Mouse (Mus musculus): ENCODE data around the gene Dpf3. TPM values are rescaled to one million over a fixed set of nuclear protein-coding genes. Genes with fewer than 3 reads are reported as not detected.

Gene Dpf3
- total RNA-seq, 4 experiments from 2014 or later = 16.3 to 26.0 (median 20.2) TPM

DNA sequence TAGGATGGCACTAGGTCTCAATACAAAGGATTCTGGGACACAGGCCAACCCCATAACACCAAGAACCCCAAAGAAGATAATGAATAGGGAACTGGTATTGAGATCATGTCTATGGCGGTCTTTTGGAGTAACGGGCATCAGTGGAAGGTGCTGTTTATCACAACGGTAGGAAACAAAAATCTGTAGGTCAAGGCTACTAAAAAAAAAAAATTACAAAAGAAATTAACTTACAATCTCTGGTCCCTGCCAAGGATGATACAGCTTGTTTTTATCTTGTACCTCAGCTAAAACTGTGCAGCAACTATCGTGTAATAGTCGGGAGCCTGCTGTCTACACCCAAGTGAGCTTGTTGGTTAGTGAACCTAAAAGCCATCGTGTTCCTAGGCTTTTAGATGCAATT is 9.2 kb upstream of the Dpf3 start:
- DNase-seq (ENCODE audit: low spot score in 2 of 2) = no peak

DNA sequence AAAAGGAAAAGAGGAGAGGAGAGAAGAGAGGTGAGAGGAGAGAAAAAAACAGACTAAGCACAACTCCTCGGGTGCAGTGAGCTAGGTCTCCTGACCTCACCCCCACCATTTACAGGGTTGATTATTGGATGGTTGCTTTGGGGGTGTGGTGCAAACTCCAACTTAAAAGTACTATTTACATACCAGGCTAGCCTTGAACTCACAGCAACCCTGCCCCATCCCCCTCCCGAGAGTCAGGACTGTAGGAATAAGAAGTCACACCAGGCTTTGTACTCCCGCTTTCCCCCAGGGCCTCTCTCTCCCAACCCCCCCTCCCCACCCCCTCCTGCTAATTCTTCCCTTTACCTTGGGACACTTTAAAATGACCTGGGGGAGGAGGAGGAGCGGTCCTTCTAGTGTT is 8.8 kb upstream of the Dpf3 start:
- DNase-seq (ENCODE audit: low spot score in 2 of 2) = no peak

DNA sequence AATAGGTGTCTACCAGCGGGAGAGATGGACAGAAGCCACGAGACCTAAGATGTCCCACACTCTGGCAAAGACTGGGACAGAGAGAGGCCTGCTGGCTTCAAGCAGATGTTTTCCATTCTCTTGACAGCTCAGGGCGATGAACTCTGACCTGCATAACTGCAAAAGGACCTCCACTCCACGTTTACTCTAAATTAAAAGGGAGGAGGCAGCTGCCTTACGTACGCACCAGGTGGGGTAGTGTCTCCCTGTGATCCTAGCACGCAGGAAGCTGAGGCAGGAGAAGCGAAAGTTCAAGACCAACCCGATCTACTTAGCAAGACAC is 8.4 kb upstream of the Dpf3 start:
- no peak for DNase-seq (ENCODE audit: low spot score in 2 of 2)

DNA sequence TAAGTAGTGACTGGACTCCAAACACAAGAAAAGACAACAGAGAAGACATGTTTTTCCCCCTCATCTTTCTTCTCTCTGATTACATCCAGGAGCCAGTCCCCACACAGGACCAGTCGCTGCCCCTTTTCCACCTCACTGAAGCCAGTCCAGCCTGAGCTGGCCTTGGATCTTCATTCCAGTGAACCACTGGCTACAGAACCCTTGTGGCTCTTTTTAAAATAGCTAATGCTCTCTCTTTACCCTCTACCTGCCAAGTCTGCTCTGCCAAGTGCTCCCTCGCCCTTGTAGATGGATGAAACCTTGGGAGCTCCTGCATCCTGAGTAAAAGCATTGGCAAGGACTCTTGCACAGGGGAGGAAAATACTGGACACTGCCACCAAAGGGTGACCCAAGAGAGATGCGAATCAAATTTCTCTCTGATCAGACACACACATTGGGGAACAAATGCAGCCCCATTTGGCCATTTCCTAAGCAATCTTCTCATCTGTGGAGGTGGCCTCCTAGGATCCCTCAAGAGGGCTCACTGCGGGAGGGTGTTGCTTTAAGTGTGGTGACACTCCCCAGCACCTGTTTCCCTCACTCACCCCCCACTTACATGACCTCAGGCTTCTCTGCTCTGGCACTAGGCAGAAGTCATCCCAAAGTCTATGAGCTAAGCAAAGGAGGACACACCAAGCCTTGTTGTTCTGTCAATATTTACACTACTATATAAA is 7.9 kb upstream of the Dpf3 start:
- no peak for DNase-seq (ENCODE audit: low spot score in 2 of 2)

DNA sequence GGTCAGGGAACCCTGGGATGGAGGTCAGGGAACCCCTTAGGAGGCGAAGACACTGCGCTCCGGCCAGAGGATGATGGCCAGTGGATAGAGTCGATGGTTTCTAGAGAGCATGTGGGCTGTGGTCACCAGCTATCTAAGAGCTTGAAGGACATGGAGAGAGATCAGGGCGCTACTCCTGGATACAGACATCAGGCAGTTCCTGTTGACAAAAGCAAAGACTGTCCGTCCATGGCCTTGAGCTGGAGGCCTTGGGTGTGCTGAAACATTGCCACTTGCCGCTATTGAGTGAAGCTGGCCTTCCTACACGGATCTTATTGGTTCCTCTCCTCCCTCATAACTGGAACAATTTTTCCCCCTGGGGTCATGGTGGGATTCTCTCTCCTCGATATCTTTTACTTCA is 6.7 kb upstream of the Dpf3 start:
- DNase-seq (ENCODE audit: low spot score in 2 of 2) = no peak

DNA sequence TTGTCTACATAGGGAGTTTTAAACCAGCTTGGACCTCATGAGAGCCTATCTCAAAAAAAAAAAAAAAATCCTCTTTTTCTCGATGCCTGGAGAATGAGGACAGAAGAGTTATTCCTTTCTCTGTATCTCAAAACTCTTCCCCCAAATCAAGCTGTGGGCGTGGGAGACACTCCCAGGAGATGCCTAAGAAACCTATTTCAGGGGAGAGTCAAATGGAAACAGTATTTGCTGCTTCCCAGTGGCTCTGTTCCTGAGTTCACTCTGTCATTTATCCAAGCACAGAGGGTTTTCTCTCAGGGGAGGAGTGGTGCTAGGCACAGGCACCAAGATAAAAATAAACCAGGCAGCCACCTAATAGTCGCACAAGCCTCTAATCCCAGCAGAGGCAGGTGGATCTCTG is 5.3 kb upstream of the Dpf3 start:
- no peak for DNase-seq (ENCODE audit: low spot score in 2 of 2)

DNA sequence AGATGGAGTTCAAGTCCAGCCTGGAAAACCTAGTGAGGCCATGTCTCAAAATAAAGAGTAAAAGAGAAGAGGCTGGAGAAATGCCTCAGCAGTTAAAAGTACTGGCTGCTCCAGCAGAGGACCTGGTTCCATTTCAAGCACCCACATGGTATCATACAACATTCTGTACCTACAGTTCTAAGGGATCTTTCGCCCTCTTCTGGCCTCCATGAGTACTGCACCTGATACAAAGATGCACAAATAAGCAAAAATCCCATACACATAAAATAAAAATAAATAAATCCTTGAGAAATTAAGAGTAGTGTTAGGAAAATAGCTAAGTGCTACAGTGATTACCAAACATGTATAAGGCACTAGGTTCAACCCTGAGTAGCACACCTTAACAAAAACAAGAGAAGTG is 4.1 kb upstream of the Dpf3 start:
- DNase-seq (ENCODE audit: low spot score in 2 of 2) = no peak

DNA sequence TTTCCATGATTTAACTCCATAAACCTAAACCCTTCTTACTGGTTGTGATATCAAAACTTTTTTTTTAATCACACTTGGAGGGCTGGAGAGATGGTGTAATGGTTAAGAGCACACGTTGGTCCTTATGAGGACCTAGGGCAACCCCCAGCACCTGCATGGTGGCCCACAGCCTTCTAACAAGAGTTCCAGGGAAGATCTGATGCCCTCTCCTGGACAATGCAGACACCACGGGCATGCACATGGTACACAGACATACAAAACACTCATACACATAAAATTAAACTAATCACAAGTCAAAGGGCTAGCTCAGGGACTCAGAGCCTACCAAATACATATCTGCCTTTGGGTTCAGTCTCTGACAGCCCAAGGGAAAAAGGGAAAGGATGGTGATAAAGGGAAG is 2.2 kb upstream of the Dpf3 start:
- DNase-seq (ENCODE audit: low spot score in 2 of 2) = no peak

DNA sequence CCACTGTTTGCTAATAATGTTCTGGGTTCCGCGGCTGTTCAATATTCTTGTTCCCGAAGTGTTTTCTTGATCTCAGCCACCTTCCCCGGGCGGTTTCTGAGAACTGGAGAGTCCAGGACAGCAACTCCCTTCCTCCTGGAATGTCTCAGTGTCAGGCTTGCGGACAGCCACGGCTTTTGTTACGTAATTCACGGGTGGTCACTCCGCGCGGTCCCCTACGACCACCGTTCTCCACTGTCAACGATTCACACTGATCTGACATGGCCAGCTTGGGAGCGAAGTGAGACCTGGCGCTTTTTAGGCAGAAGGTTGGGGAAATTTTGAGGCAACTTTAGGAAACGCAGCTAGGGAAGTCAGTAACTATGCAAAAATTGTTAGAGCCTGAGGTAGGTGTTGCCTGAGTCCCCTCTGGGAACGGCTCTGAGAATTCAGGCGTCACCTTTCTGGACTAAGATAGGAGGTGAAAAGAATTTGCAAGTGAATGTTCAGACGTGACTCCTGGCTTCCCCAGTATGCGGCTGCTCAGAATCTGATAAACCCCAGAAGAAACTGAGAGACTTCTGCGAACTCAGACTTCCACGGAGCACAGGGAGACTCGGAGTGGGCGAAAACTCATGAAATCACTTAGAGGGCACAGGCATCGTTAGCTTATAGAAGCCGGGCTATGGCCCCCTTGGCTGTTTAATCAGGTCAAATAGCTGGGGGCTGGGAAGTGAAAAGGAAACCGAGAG is 860 bp upstream of the Dpf3 start:
- DNase-seq (ENCODE audit: low spot score in 2 of 2) = no peak

DNA sequence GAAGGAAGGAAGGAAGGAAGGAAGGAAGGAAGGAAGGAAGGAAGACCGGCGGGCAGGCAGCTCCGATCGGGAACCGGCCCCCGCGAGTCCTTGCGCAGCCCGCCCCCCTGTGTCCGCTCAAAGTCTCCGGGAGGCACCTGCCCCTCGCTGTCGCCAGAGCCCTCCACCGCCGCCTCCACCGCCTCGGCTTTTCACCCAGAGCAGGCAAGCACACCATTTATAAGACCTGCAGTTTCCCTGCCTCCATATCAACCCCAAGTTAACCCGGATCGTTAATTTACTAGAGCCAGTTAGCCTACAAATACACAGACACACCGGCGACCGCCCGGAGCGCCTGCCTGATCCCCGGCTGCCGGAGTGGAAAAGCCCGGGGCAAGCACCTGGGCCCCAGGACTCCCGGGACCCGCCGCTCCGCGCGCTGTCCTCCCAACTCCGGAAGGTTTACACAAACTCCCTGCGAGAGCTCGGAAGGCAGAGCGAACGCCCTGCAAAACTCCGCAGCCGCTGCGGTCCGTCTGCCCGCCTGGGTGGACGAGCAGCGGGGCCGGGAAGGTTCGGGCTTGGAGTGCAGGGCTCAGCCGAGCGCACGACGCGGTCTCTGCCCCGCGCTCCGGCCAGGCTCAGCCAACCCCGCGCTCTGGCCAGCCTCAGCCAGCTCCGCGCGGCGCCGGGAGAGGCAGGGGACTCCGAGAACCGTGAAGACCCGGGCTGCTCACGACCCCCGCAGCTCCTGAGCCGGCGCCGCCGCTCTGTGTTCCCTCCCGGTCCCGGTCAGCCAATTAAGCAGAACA is 650 bp downstream of the Dpf3 start:
- DNase-seq (ENCODE audit: low spot score in 2 of 2) = peak in 1 of 2 experiments; percentile 18

DNA sequence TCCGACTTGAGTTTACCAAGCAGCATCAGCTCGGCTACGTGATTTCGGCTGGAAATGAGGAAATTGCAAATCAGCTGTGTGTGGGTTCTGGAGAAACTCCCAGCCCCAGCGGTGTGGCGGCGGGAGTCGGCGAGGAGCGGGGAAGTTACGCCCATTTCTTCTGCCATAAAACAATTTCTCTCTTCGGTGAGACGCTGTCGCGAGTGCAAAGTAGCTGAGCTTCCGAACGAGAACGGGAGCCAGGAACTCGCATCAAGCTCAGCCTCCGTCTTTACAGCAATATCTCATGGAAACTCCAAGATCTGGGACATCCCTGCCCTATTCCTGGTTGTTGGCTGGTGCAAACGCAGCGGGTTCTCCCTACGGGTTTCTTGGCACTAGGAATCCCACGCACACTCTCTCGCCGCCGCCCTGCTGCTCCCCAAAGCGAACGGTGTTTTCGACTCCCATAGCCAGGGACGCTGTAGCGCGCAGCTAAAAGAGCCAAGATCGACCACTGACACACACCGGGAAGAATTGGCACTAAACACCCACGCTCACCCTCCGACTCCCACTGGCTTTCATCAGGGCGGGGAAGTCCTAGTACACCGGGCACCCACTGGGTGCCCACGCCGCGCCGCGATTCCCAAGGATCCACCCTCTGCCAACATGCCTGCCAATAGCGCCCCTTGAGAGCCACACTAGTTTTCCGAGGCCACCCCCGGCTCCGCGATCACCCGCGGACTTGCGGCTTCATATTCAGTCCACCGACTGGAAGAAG is 1.4 kb downstream of the Dpf3 start:
- peak; percentile 28 to 51 for DNase-seq (ENCODE audit: low spot score in 2 of 2)

DNA sequence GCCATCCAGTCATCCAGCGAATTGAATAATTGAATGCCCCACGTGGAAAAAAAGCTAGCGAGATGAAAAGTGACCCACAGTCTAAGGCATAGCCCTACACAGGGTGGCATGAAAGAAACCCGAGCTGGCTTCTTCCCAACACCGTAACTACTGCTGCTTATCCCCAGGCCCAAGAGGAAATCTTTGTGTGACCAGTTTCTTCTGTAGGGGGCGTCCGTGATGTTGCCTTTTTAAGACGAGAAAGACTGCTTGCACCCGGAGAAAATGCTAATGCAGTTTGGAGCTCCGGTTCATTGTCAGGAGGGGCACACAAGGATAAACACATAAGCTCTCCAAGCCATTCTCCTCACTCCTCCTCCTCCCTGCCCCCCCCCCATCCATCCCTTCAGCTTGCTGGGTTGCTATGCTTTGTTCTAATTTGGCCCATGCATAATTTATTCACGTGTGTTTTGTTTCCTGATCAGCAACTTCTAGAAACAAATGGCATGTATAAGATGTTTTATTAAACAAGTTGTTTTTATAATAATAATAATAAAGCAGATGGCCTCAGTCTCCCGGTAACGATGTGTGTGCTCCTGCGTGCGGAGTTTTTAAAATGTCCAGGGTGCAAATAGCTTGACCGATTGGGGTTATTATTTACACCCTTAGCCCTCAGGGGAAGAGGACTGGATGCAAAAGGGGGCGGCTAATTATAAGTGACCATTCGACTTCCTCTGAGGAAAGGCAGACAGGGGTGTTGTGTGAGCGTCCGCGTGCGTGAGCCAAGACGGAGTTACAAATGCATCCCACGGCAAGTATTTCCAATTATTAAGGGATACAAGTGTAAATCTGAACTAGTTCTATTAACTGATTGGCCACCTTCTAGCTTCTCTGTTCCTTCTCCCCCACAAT is 2.4 kb downstream of the Dpf3 start:
- DNase-seq (ENCODE audit: low spot score in 2 of 2) = no peak

DNA sequence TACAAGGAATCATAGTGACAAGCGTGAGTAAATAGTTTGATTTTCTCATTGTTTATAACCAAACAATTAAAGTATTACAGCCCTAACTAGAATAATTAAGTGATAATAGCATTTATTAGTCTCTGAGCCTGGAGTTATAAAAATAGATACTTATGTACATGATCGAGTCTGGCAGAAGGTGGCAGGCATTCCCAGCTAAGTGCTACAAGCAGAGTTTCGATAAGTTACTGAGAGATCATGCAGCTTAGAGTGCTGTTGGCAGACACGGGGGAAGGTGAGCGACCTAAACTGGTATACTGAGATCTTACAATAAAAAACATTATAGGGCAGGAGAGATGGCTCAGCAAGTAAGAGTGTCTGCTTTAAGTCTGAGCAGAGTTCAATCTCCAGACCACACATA is 3.9 kb downstream of the Dpf3 start:
- DNase-seq (ENCODE audit: low spot score in 2 of 2) = no peak

DNA sequence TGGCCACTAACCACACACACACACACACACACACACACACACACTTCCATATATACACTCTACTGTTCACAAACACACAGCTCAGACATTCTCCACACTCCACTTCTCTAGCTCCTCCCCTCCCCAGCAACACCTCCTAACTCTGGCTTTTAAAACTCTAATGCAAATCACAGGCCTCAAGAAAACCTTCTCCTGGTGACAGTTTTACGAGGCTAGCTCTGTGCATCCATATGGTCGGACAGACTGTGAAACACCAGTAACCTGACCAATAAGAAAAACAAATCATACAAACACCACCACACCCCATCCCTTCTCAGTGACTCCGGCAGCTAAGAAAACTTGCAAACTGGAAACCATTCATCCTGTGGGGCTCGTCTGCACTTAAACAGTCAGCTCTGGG is 6.1 kb downstream of the Dpf3 start:
- DNase-seq (ENCODE audit: low spot score in 2 of 2) = no peak

DNA sequence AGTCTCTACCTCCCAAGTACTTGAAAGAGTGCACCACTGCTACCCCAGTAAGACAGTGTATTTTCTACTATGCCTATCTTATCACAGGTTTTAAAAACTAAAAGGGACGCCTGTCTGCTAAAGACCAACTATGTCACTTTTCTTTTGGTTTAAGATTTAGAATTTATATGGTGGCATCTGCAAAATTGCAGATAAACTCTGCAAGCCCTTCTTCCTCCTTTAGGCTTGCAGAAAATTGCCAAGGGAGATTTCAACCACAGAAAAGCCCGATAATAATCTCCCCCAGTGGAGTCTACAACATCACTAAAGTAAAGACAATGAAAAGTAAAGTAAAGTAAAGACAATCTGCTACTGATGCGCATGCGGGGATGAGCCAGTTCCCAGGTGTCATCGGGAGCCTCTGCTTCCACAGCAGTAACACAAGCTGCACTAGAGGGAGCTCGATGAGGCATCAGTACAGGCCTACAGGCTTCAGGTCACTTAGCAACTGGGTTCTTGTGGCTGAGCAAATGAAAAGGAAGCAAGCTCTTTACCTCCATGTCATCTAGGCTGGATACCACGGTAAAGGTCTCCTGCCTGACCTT is 7.6 kb downstream of the Dpf3 start:
- DNase-seq (ENCODE audit: low spot score in 2 of 2) = no peak

DNA sequence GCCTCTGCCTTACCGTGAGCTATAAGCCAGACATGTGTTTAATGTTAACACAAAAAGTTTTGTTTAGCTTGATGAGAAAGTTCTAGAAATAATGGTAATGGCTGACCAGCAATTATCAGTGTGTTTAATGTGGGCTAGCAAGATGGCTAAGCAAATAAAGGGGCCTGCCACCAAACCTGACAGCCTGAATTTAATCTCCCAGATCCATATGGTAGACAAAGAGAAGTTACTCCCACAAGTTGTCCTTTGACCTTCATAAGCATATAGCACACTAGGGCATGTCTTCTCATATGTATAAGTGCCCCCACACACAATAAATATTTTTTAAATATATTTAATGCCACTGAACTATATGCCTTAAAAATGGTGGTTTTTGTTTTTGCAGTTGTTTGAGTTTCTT is 8.4 kb downstream of the Dpf3 start:
- DNase-seq (ENCODE audit: low spot score in 2 of 2) = no peak

DNA sequence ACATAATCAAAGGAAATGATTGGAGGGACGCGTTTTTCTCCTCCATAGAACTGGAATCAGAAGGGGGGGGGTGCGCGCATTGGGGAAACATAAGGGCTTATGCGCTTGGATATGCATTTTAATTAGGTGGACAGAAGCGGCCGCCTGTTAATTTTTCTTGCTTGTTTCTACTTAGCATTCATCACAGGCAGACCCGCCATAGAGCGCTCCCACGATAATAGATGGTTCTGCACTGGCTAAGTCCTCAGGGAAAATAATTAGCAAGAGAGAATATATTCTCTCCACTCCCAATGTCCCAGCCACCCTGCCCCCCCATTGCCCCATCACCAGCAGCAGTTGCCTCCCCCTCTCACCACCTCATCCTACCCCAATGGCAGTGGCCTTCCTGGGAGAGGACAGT is 11.2 kb downstream of the Dpf3 start:
- no peak for DNase-seq (ENCODE audit: low spot score in 2 of 2)

DNA sequence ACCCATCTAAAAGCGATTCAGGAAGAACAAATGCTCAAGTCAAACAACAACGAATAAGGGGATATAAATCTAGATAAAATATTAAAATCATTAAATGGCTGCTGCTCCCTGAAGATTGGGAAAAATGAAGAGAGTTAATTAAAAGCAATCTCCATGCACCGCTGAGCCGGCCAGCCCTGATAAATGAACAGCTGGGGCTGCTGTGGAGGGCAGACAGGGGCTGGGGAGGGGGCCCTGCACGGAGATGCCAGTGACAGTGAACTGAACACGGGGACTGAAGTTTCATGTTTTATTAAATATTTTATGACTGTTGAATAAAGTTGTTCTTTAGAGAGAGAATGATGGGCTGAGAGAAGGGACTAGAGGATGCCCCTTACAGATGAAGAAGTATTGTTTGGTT is 12.1 kb downstream of the Dpf3 start:
- DNase-seq (ENCODE audit: low spot score in 2 of 2) = no peak

DNA sequence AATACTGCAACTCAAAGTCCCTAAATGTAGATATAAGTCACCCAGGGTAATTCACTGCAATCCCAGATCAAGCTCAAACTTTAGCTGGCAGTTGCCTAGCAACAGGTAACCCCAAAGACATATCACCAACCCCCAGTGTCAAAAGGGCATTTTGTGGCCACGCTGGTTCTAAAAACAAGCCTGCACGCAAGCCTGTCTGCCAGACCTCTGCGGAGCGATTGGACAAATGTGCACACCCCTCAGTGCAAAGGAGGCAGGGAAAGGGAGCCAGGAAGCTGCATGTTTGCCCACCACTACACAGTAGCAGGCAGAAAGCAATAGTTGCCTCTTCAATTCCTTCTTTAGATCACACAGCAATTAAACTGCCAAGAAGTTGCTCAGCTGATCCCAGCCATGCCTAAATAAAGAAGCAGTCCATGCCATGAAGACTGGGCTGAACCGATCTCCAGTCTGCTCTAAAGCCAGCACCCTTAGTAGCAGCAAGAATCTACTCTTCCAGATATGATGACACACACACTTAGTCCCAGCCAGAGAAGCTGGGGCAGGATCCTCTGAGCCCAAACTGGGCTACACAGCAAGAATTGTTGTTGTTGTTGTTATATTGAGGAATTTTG is 13.4 kb downstream of the Dpf3 start:
- no peak for DNase-seq (ENCODE audit: low spot score in 2 of 2)

DNA sequence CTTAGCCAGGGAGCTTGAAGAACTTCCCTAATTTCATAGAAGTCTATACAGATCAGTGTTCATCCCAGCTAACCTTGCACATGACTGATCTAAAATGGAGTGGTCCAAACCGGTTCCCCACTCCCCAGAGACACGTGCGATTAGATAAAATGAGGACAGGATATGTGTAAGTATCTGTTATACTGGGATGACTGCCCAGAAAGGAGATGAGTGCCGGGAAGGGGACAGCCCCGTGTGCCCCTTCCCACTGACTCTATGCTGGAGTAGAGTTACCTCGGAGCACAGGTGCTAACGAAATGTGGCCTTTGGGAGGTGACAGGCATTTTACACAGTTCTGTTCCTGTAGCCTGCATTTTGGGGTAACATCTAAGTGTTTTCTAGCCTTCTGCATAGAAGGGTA is 15.8 kb downstream of the Dpf3 start:
- DNase-seq (ENCODE audit: low spot score in 2 of 2) = no peak
